In the genomic region with DNA sequence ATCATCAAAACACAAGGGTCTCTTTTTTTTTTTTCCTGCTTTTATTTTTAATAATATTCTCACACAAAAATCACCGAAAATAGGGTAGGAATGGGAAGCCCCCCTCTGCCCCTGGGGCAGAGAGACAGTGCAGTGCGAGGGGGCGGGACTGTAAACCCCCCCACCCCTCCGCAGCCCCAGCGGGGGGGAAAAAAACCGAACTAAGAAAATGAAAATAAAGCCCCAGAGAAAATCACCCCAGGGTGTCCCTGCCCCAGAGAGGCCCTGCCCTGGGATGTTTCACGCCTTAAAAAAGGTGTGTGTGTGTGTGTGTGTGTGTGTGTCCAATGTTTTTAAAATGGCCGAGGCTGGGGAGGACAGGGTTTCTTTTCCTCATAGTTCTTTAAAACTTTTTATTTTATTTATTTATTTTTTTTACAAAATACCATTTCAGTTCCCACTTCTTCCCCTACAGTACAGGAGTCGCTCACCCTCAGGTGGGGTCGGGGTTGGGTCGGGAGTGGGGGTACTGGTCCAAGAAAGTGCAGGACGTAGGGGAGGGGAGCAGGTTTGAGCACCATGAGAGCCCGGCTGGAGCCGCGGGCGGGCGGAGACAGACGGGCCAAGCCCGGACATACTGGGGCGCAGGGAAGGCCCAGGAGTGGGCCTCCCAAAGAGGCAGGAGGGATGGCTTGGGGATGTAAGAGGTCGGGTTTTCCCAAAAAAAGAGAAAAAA, we compare ENCODE assay signal across 7 mouse cellular contexts. TPM values are rescaled to one million over a fixed set of nuclear protein-coding genes. Genes with fewer than 3 reads are reported as not detected.
DNase-seq lines count a peak whose midpoint lies in the region; ATAC-seq and TF ChIP-seq lines count a peak whose summit lies in the region.

No protein-coding gene starts in this region.

- peaks cover 48% of the 10 kb centered on the region for H3K36me3 ChIP-seq in lung, embryonic 14.5 days (ENCODE audit: insufficient read depth)
- H3K36me3 ChIP-seq in embryonic facial prominence, embryonic 11.5 days (replicated peaks; ENCODE audit: control insufficient read depth, insufficient read depth, low read depth, low read length): peaks cover 10% of the 10 kb centered on the region
- peaks cover 32% of the 10 kb centered on the region for H3K36me3 ChIP-seq in hindbrain, embryonic 16.5 days (ENCODE audit: control insufficient read depth, insufficient read depth, low read length)
- peaks cover 26% of the 10 kb centered on the region for H3K36me3 ChIP-seq in neural tube, embryonic 11.5 days (ENCODE audit: control insufficient read depth, insufficient read depth, low read length)

- no peak overlapping the region for H3K27ac ChIP-seq in lung, embryonic 14.5 days (ENCODE audit: low read depth)
- no peak overlapping the region for H3K27ac ChIP-seq in embryonic facial prominence, embryonic 11.5 days (replicated peaks; ENCODE audit: low read depth, low read length)
- no peak overlapping the region for H3K27ac ChIP-seq in hindbrain, embryonic 16.5 days (ENCODE audit: low read depth, low read length)
- H3K27ac ChIP-seq in neural tube, embryonic 11.5 days (ENCODE audit: low read depth, low read length): no peak overlapping the region

- H3K4me2 ChIP-seq in lung, embryonic 14.5 days: peak overlapping the region; percentile 73
- H3K4me2 ChIP-seq in embryonic facial prominence, embryonic 11.5 days (ENCODE audit: low read depth, low read length): peak overlapping the region; percentile 39
- 0 out of 2 replicates have a peak overlapping the region, but pooled peaks have one; percentile 1 for H3K4me2 ChIP-seq in hindbrain, embryonic 16.5 days (ENCODE audit: low read length)
- peak overlapping the region; percentile 33; the same call in 1 of the 2 replicates for H3K4me2 ChIP-seq in neural tube, embryonic 11.5 days (ENCODE audit: low read depth)

- ATAC-seq in lung, embryonic 14.5 days (ENCODE audit: insufficient read depth): no peak
- no peak for ATAC-seq in embryonic facial prominence, embryonic 11.5 days (replicated peaks; ENCODE audit: insufficient number of reproducible peaks, low FRiP score, low TSS enrichment, low read depth)
- no peak for ATAC-seq in hindbrain, embryonic 16.5 days
- ATAC-seq in neural tube, embryonic 11.5 days (ENCODE audit: insufficient read depth, low FRiP score, low TSS enrichment): no peak

- no peak for TF ChIP-seq CTCF in lung, embryonic 14.5 days (IDR thresholded peaks at IDR 0.05; ENCODE audit: low read depth)

- no peaks in the 10 kb centered on the region for H3K27me3 ChIP-seq in lung, embryonic 14.5 days (ENCODE audit: insufficient read depth, low read length)
- no peaks in the 10 kb centered on the region for H3K27me3 ChIP-seq in embryonic facial prominence, embryonic 11.5 days (ENCODE audit: control insufficient read depth, insufficient read depth, low read length)
- no peaks in the 10 kb centered on the region for H3K27me3 ChIP-seq in hindbrain, embryonic 16.5 days (replicated peaks; ENCODE audit: control insufficient read depth, insufficient read depth, low read length)
- H3K27me3 ChIP-seq in neural tube, embryonic 11.5 days (ENCODE audit: control insufficient read depth, insufficient read depth, low read length): 0 out of 2 replicates have a peak, but pooled peaks cover 4% of the 10 kb centered on the region

- peak overlapping the region; percentile 86 for H3K9ac ChIP-seq in lung, embryonic 14.5 days
- H3K9ac ChIP-seq in embryonic facial prominence, embryonic 11.5 days (replicated peaks; ENCODE audit: low read length): peak overlapping the region; percentile 60; the same call in 1 of the 2 replicates
- H3K9ac ChIP-seq in hindbrain, embryonic 16.5 days (ENCODE audit: low read depth, low read length): no peak overlapping the region; the same call in 1 of the 2 replicates
- no peak overlapping the region for H3K9ac ChIP-seq in neural tube, embryonic 11.5 days (ENCODE audit: low read length)

- peaks cover 2% of the 10 kb centered on the region for H3K4me1 ChIP-seq in lung, embryonic 14.5 days (ENCODE audit: insufficient read depth)
- peaks cover 10% of the 10 kb centered on the region for H3K4me1 ChIP-seq in embryonic facial prominence, embryonic 11.5 days (ENCODE audit: control insufficient read depth, insufficient read depth, low read length)
- peaks cover 13% of the 10 kb centered on the region for H3K4me1 ChIP-seq in hindbrain, embryonic 16.5 days (ENCODE audit: control insufficient read depth, insufficient read depth, low read depth, low read length)
- H3K4me1 ChIP-seq in neural tube, embryonic 11.5 days (ENCODE audit: control insufficient read depth, insufficient read depth, low read length): peaks cover 23% of the 10 kb centered on the region

- DNase-seq in lung, embryonic 14.5 days: no peak
- no peak for DNase-seq in lung, adult 18-20 months
- no peak for DNase-seq in embryonic facial prominence, embryonic 11.5 days (ENCODE audit: low spot score)
- no peak for DNase-seq in neural tube, embryonic 11.5 days (ENCODE audit: low spot score)
- DNase-seq in urinary bladder, postnatal 36 days (ENCODE audit: low spot score in 2 of 2): no peak
- DNase-seq in spleen, postnatal 10 days (ENCODE audit: low spot score in 2 of 2): no peak

- H3K4me3 ChIP-seq in lung, embryonic 14.5 days (ENCODE audit: low read depth, low read length): peak overlapping the region; percentile 66
- H3K4me3 ChIP-seq in embryonic facial prominence, embryonic 11.5 days (ENCODE audit: low read depth, low read length): peak overlapping the region; percentile 31; the same call in 1 of the 2 replicates
- no peak overlapping the region for H3K4me3 ChIP-seq in hindbrain, embryonic 16.5 days (ENCODE audit: low read length)
- H3K4me3 ChIP-seq in neural tube, embryonic 11.5 days (ENCODE audit: low read depth, low read length): peak overlapping the region; percentile 18; the same call in 1 of the 2 replicates

- H3K9me3 ChIP-seq in lung, embryonic 14.5 days (ENCODE audit: low read depth, low read length): no peaks in the 10 kb centered on the region
- no peaks in the 10 kb centered on the region for H3K9me3 ChIP-seq in embryonic facial prominence, embryonic 11.5 days (replicated peaks; ENCODE audit: control insufficient read depth, low read length)
- no peaks in the 10 kb centered on the region for H3K9me3 ChIP-seq in hindbrain, embryonic 16.5 days (ENCODE audit: control insufficient read depth, low read length)
- H3K9me3 ChIP-seq in neural tube, embryonic 11.5 days (ENCODE audit: control insufficient read depth, low read length): no peaks in the 10 kb centered on the region

- 30% methylated on average over 21 of the region's 21 CpGs for WGBS in lung, embryonic 14.5 days
- 18% methylated on average over 21 of the region's 21 CpGs for WGBS in embryonic facial prominence, embryonic 11.5 days
- WGBS in hindbrain, embryonic 16.5 days: 25% methylated on average over 21 of the region's 21 CpGs
- 16% methylated on average over 21 of the region's 21 CpGs for WGBS in neural tube, embryonic 11.5 days

RNA-seq across cellular contexts. Expression of gene Tmem88, which starts 0.6 kb away (rescaled TPM):
- 37.5 and 39.1 TPM in 2 replicates for polyA plus RNA-seq in lung, embryonic 14.5 days (2014; fragmentation: Nextera tagmentation; extraction: Ambion mirVana)
- polyA plus RNA-seq in embryonic facial prominence, embryonic 11.5 days (2014; fragmentation: Nextera tagmentation; extraction: Ambion mirVana): 13.6 and 18.1 TPM in 2 replicates
- polyA plus RNA-seq in hindbrain, embryonic 16.5 days (2015; fragmentation: Nextera tagmentation; extraction: Ambion mirVana): 8.9 and 9.2 TPM in 2 replicates
- 13.1 and 17.2 TPM in 2 replicates for polyA plus RNA-seq in neural tube, embryonic 11.5 days (2014; fragmentation: Nextera tagmentation; extraction: Ambion mirVana)

RNA-seq across cellular contexts. Expression of gene Cyb5d1, which starts 3.2 kb away (rescaled TPM):
- polyA plus RNA-seq in lung, embryonic 14.5 days (2014; fragmentation: Nextera tagmentation; extraction: Ambion mirVana): 26.8 and 27.2 TPM in 2 replicates
- polyA plus RNA-seq in embryonic facial prominence, embryonic 11.5 days (2014; fragmentation: Nextera tagmentation; extraction: Ambion mirVana): 33.3 TPM in 2 replicates
- polyA plus RNA-seq in hindbrain, embryonic 16.5 days (2015; fragmentation: Nextera tagmentation; extraction: Ambion mirVana): 28.7 and 33.0 TPM in 2 replicates
- polyA plus RNA-seq in neural tube, embryonic 11.5 days (2014; fragmentation: Nextera tagmentation; extraction: Ambion mirVana): 44.7 and 48.4 TPM in 2 replicates

RNA-seq across cellular contexts. Expression of gene Naa38, which starts 3.4 kb away (rescaled TPM):
- polyA plus RNA-seq in lung, embryonic 14.5 days (2014; fragmentation: Nextera tagmentation; extraction: Ambion mirVana): 169 and 173 TPM in 2 replicates
- 123 and 135 TPM in 2 replicates for polyA plus RNA-seq in embryonic facial prominence, embryonic 11.5 days (2014; fragmentation: Nextera tagmentation; extraction: Ambion mirVana)
- 102 and 130 TPM in 2 replicates for polyA plus RNA-seq in hindbrain, embryonic 16.5 days (2015; fragmentation: Nextera tagmentation; extraction: Ambion mirVana)
- polyA plus RNA-seq in neural tube, embryonic 11.5 days (2014; fragmentation: Nextera tagmentation; extraction: Ambion mirVana): 125 and 129 TPM in 2 replicates

RNA-seq across cellular contexts. Expression of gene Kdm6b, which starts 14.8 kb away (rescaled TPM):
- polyA plus RNA-seq in lung, embryonic 14.5 days (2014; fragmentation: Nextera tagmentation; extraction: Ambion mirVana): 22.9 and 24.4 TPM in 2 replicates
- polyA plus RNA-seq in embryonic facial prominence, embryonic 11.5 days (2014; fragmentation: Nextera tagmentation; extraction: Ambion mirVana): 25.9 and 26.2 TPM in 2 replicates
- 22.9 and 29.0 TPM in 2 replicates for polyA plus RNA-seq in hindbrain, embryonic 16.5 days (2015; fragmentation: Nextera tagmentation; extraction: Ambion mirVana)
- polyA plus RNA-seq in neural tube, embryonic 11.5 days (2014; fragmentation: Nextera tagmentation; extraction: Ambion mirVana): 37.9 and 42.0 TPM in 2 replicates

RNA-seq across cellular contexts. Expression of gene Chd3, which starts 29.4 kb away (rescaled TPM):
- polyA plus RNA-seq in lung, embryonic 14.5 days (2014; fragmentation: Nextera tagmentation; extraction: Ambion mirVana): 57.3 and 59.9 TPM in 2 replicates
- polyA plus RNA-seq in embryonic facial prominence, embryonic 11.5 days (2014; fragmentation: Nextera tagmentation; extraction: Ambion mirVana): 48.0 and 52.1 TPM in 2 replicates
- 68.0 and 73.2 TPM in 2 replicates for polyA plus RNA-seq in hindbrain, embryonic 16.5 days (2015; fragmentation: Nextera tagmentation; extraction: Ambion mirVana)
- 57.3 and 60.1 TPM in 2 replicates for polyA plus RNA-seq in neural tube, embryonic 11.5 days (2014; fragmentation: Nextera tagmentation; extraction: Ambion mirVana)

Comparison
In these comparisons a context has a peak if more than half of its experiments do, and no peak if none do; other contexts are left out.
1. H3K4me2 ChIP-seq: peak in every context shown above with its lines; median percentile 73 in lung, embryonic 14.5 days; 39 in embryonic facial prominence, embryonic 11.5 days; 33 in neural tube, embryonic 11.5 days; 1 in hindbrain, embryonic 16.5 days.
2. H3K9ac ChIP-seq: peak in lung, embryonic 14.5 days (single experiment) and embryonic facial prominence, embryonic 11.5 days (single experiment); none in hindbrain, embryonic 16.5 days (single experiment) and neural tube, embryonic 11.5 days (single experiment).